Mouse (Mus musculus) olfactory bulb, adult 2 months (tissue): ENCODE data around the gene Hdac5.

Source experiments
- CTCF ChIP-seq: fragments of 200-500 bp; IDR thresholded peaks from 2 replicates; pipeline ENCODE4 v1.5.1; 2012; ENCODE audit warnings: low read depth, mild to moderate bottlenecking, low read length, moderate library complexity; ENCODE audit not compliant: insufficient read depth
- POLR2A ChIP-seq: fragments of 200-500 bp; IDR thresholded peaks from 2 replicates; pipeline ENCODE4 v1.6.1; 2012; ENCODE audit warnings: mild to moderate bottlenecking, low read depth, low read length, moderate library complexity; ENCODE audit not compliant: insufficient read depth

DNA sequence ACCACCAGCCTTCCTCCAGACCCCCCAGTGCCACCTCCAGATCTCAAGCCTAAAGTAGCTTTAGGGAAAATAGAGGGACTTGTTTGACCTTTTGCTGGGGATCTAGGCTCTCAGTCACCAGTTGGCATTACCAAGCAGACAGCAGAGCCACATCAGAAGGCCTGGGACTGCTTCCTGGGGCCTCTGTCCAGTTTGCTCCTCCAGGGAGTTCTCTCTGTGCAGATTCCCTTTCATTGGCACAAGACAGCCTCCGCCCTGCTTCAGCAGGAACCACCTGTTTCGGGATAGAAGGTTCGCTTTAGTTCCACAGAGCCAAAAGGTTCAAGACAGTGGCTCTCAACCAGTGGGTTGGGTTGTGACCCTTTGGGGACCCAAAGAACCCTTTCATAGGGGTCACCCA is 49.6 kb upstream of the Hdac5 start:
- no peak for TF ChIP-seq POLR2A
- TF ChIP-seq CTCF, result no peak
